Mouse (Mus musculus) neural tube, embryonic 13.5 days (tissue): ENCODE measurements around the gene Eno1. TPM values are rescaled to one million over a fixed set of nuclear protein-coding genes. Genes with fewer than 3 reads are reported as not detected.
A peak's percentile ranks its signal among the peaks of the same experiment; 100 is the strongest.

Experiments
- ATAC-seq: fragments of 200-750 bp; cut with Nextera tagmentation; 2 replicates; pipeline ENCODE4 v1.8.0; 2017; ENCODE audit warnings: low read depth, mild to moderate bottlenecking, moderate TSS enrichment, moderate library complexity
- H3K27ac ChIP-seq: fragments of 300-500 bp; sonication (generic); replicated peaks from 2 replicates; pipeline ENCODE4 v1.5.1; 2015; ENCODE audit warnings: moderate library complexity, mild to moderate bottlenecking, inconsistent platforms
- H3K27me3 ChIP-seq: fragments of 300-500 bp; sonication (generic); 2 replicates; pipeline ENCODE4 v1.6.1; 2015; ENCODE audit warnings: mild to moderate bottlenecking, inconsistent platforms
- H3K36me3 ChIP-seq: fragments of 300-500 bp; sonication (generic); 2 replicates; pipeline ENCODE4 v1.6.1; 2015; ENCODE audit warnings: mild to moderate bottlenecking, inconsistent platforms
- H3K4me1 ChIP-seq: fragments of 300-500 bp; sonication (generic); replicated peaks from 2 replicates; pipeline ENCODE4 v1.6.1; 2015; ENCODE audit warnings: inconsistent platforms
- H3K4me2 ChIP-seq: fragments of 300-500 bp; sonication (generic); 2 replicates; pipeline ENCODE4 v1.6.1; 2015; ENCODE audit warnings: inconsistent platforms, mild to moderate bottlenecking, moderate library complexity
- H3K4me3 ChIP-seq: fragments of 300-500 bp; sonication (generic); 2 replicates; pipeline ENCODE4 v1.5.1; 2015; ENCODE audit warnings: mild to moderate bottlenecking, inconsistent platforms
- H3K9ac ChIP-seq: fragments of 300-500 bp; sonication (generic); 2 replicates; pipeline ENCODE4 v1.6.1; 2015; ENCODE audit warnings: moderate library complexity, mild to moderate bottlenecking, inconsistent platforms
- H3K9me3 ChIP-seq: fragments of 300-500 bp; sonication (generic); 2 replicates; pipeline ENCODE4 v1.6.1; 2016; ENCODE audit warnings: inconsistent platforms
- WGBS: fragments of 180-500 bp; shearing (Covaris S2); methylation state at CpG from one replicate; pipeline ENCODE4 v1.1.7; 2015; 5-methylcytosine and 5-hydroxymethylcytosine counted together
- polyA plus RNA-seq: library from polyadenylated mRNA; unstranded; fragments of >200 nt; fragmentation: Nextera tagmentation; extraction: Ambion mirVana; gene quantifications from 2 replicates; pipeline ENCODE4 v1.2.1, GENCODE M21; 2015

The Eno1 gene
- polyA plus RNA-seq, 1 experiment from 2014 or later: 1,151 TPM

- H3K36me3 ChIP-seq: peaks cover 51% of the 10 kb centered on the region
- no peaks in the 10 kb centered on the region for H3K9me3 ChIP-seq
- H3K4me2 ChIP-seq: peak overlapping the region; percentile 30
- no peak overlapping the region for H3K4me3 ChIP-seq
- H3K27ac ChIP-seq: 0 out of 2 replicates have a peak overlapping the region, but pooled peaks have one; percentile 18
- H3K4me1 ChIP-seq: peaks cover 66% of the 10 kb centered on the region
- WGBS: 76% methylated on average over 1 of the region's 1 CpGs
- no peak for ATAC-seq
- no peak overlapping the region for H3K9ac ChIP-seq
- H3K27me3 ChIP-seq: no peaks in the 10 kb centered on the region
These were observed 3.9 kb downstream of the Eno1 start for GRCm38 (mm10) chr4:150240381-150240886.

- Histone ChIP-seq H3K36me3 (peaks cover 64% of the 10 kb centered on the region), H3K4me3 (no peak overlapping the region), H3K27ac (no peak overlapping the region), H3K4me2 (no peak overlapping the region), H3K4me1 (peaks cover 61% of the 10 kb centered on the region), H3K9ac (peak overlapping the region; percentile 47), H3K9me3 (no peaks in the 10 kb centered on the region), H3K27me3 (no peaks in the 10 kb centered on the region)
- 46% methylated on average over 4 of the region's 4 CpGs for WGBS
- no peak for ATAC-seq
These were observed 5.2 kb downstream of the Eno1 start for GRCm38 (mm10) chr4:150241708-150242107.

GRCm38 (mm10) chr4:150242745-150243144, 6.2 kb downstream of the Eno1 start:
- ATAC-seq: no peak
- no peaks in the 10 kb centered on the region for H3K27me3 ChIP-seq
- 79% methylated on average over 5 of the region's 5 CpGs for WGBS
- no peak overlapping the region for H3K4me2 ChIP-seq
- peaks cover 59% of the 10 kb centered on the region for H3K4me1 ChIP-seq
- H3K9ac ChIP-seq: no peak overlapping the region
- no peak overlapping the region for H3K4me3 ChIP-seq
- no peaks in the 10 kb centered on the region for H3K9me3 ChIP-seq
- H3K27ac ChIP-seq: no peak overlapping the region
- H3K36me3 ChIP-seq: peaks cover 75% of the 10 kb centered on the region

- 55% methylated on average over 2 of the region's 2 CpGs for WGBS
- peaks cover 89% of the 10 kb centered on the region for H3K36me3 ChIP-seq
- H3K27me3 ChIP-seq: no peaks in the 10 kb centered on the region
These were observed 9.4 kb downstream of the Eno1 start for GRCm38 (mm10) chr4:150245876-150246275.

DNA sequence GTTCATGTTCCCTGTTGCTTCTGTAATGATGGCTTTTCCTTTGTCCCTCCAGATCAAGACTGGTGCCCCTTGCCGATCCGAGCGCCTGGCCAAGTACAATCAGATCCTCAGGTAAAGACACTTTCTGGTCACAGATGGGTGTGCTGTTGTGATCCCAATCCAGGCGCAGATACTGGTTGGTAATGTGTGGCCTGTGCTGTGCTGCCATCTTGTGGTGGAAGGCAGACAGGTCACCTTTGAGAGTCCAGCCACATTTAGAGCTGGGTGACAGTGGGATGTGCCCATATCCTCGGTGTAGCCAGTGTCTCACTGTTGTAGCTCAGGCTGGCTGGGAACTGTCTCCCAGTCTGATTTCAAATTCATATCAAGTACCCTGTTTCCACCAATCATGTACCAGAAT, 11.5 kb downstream of the Eno1 start:
- Histone ChIP-seq H3K9ac (no peak overlapping the region), H3K9me3 (no peaks in the 10 kb centered on the region), H3K27me3 (no peaks in the 10 kb centered on the region), H3K4me2 (no peak overlapping the region), H3K4me1 (peaks cover 40% of the 10 kb centered on the region), H3K27ac (no peak overlapping the region), H3K36me3 (peaks cover 71% of the 10 kb centered on the region), H3K4me3 (no peak overlapping the region)
- 58% methylated on average over 5 of the region's 5 CpGs for WGBS
- peak; percentile 28; the same call in 1 of the 2 replicates for ATAC-seq

More at GRCm38 (mm10) chr4:150245876-150246275, 9.4 kb downstream of the Eno1 start:
- ATAC-seq: no peak
- no peak overlapping the region for H3K27ac ChIP-seq
- no peaks in the 10 kb centered on the region for H3K9me3 ChIP-seq
- no peak overlapping the region for H3K4me3 ChIP-seq
- peaks cover 48% of the 10 kb centered on the region for H3K4me1 ChIP-seq
- H3K4me2 ChIP-seq: no peak overlapping the region
- no peak overlapping the region for H3K9ac ChIP-seq

GRCm38 (mm10) chr4:150248917-150249316, 12.4 kb downstream of the Eno1 start:
- Histone ChIP-seq H3K4me3 (no peak overlapping the region), H3K9ac (0 out of 2 replicates have a peak overlapping the region, but pooled peaks have one; percentile 22), H3K27me3 (no peaks in the 10 kb centered on the region), H3K36me3 (peaks cover 62% of the 10 kb centered on the region), H3K9me3 (no peaks in the 10 kb centered on the region), H3K4me1 (peaks cover 31% of the 10 kb centered on the region), H3K27ac (no peak overlapping the region), H3K4me2 (no peak overlapping the region)
- ATAC-seq: no peak
- 85% methylated on average over 5 of the region's 5 CpGs for WGBS

DNA sequence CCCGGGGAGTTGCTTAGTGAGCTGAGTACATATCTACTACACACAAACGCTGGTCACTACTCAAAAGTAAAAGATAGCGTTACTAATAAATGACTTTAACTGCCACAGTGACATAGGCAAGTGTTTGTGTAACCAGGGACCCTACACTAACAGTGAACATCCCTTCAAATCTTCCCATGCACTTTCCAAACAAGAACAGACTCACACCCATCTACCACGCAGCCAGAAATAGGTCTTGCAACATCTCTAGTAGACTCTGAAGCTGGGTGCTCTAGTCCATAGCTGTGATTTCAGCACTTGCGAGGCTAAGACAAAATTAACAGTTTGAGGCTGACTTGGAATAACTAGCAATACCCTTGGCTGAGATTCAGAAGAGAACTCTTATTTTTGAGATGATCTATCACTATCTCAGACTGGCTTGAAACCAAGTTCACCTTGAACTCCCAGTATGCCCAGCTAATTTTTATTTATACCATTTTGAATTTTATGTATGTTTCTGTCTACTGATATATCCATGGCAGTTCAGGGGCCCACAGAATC, 13.3 kb downstream of the Eno1 start:
- Histone ChIP-seq H3K4me3 (no peak overlapping the region), H3K4me1 (peaks cover 36% of the 10 kb centered on the region), H3K27me3 (no peaks in the 10 kb centered on the region), H3K4me2 (no peak overlapping the region), H3K36me3 (peaks cover 53% of the 10 kb centered on the region), H3K27ac (peak overlapping the region; percentile 95; the same call in 1 of the 2 replicates), H3K9me3 (no peaks in the 10 kb centered on the region), H3K9ac (no peak overlapping the region)
- WGBS: 81% methylated on average over 5 of the region's 5 CpGs
- no peak for ATAC-seq

DNA sequence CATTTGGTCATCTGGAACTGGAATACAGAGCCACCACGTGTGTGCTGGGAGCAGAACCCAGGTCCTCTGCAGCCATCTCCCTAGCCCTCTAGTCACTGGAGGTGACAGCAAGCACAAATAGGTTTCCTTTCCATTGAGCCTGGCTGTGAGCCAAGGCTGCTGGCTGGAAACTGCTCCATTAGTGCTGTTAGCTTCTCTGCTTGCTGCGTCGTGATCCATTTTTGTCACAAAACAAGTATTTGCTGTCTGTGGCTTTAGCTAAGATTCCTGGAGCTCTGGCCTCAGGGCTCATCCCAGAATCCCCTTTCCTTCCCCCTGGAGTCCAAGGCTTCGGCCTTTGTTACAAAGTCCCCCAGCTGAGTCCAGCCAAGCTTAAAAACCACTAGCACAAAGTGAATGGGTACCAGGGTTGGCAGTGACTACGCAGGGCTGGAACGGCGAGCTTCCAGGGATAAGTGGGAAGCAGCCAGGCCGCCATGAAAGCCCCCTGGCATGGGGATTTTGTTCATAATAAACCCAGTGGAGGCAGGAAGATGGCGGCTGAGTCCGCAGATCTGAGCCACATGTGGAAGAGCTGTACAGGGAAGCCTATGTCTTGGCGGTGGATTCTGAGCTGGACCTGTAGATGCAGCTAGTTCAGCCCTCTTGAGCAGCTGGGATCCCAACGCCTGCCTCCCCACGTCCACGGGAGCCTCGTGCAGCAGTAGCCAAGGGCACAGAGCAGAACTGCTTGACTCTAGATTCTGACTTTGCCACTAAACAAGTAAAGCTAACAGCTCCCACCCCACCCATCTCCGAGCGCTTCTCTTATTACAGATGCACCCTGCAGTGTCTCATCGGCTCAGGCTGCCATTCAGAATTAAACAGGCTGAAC, 14.3 kb downstream of the Eno1 start:
- 27% methylated on average over 18 of the region's 18 CpGs for WGBS
- peaks cover 41% of the 10 kb centered on the region for H3K4me1 ChIP-seq
- peak overlapping the region; percentile 34 for H3K4me2 ChIP-seq
- peak; percentile 68 for ATAC-seq
- H3K27ac ChIP-seq: peak overlapping the region; percentile 95
- H3K4me3 ChIP-seq: no peak overlapping the region
- H3K9me3 ChIP-seq: no peaks in the 10 kb centered on the region
- no peaks in the 10 kb centered on the region for H3K27me3 ChIP-seq
- peaks cover 44% of the 10 kb centered on the region for H3K36me3 ChIP-seq
- H3K9ac ChIP-seq: peak overlapping the region; percentile 35; the same call in 1 of the 2 replicates

DNA sequence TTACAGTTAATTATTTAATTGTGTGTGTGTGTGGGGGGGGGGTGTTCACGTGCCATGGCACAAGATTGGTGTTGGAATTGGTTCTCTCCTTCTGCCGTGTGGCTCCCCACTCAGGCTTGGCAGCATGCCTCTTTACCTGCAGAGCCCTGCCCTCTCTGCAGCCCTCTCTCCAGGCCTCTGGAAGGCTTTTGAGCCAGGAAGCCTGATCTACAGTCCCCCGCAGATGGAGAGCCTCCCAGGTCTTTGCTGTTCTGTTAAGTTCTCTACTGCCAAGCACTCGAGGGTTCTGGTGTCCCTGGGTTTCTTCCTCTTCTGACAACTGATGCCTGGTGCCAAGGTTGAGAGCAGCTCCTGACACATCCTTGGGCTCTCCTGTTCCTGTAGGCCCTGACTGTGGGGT, 17.9 kb downstream of the Eno1 start:
- no peak overlapping the region for H3K4me3 ChIP-seq
- 63% methylated on average over 4 of the region's 4 CpGs for WGBS
- ATAC-seq: no peak
- peaks cover 60% of the 10 kb centered on the region for H3K4me1 ChIP-seq
- no peak overlapping the region for H3K4me2 ChIP-seq
- no peaks in the 10 kb centered on the region for H3K27me3 ChIP-seq
- H3K9me3 ChIP-seq: no peaks in the 10 kb centered on the region
- no peak overlapping the region for H3K9ac ChIP-seq
- H3K27ac ChIP-seq: peak overlapping the region; percentile 43
- peaks cover 9% of the 10 kb centered on the region for H3K36me3 ChIP-seq

GRCm38 (mm10) chr4:150255181-150255580, 18.7 kb downstream of the Eno1 start:
- H3K4me1 ChIP-seq: peaks cover 56% of the 10 kb centered on the region
- no peak overlapping the region for H3K4me2 ChIP-seq
- no peaks in the 10 kb centered on the region for H3K27me3 ChIP-seq
- no peak overlapping the region for H3K4me3 ChIP-seq
- H3K9me3 ChIP-seq: no peaks in the 10 kb centered on the region
- 0 out of 2 replicates have a peak, but pooled peaks cover 4% of the 10 kb centered on the region for H3K36me3 ChIP-seq
- peak overlapping the region; percentile 43 for H3K27ac ChIP-seq
- ATAC-seq: no peak
- WGBS: 77% methylated on average over 7 of the region's 7 CpGs
- H3K9ac ChIP-seq: no peak overlapping the region

- no peaks in the 10 kb centered on the region for H3K27me3 ChIP-seq
- H3K27ac ChIP-seq: peak overlapping the region; percentile 15; the same call in 1 of the 2 replicates
- H3K4me3 ChIP-seq: no peak overlapping the region
- H3K4me1 ChIP-seq: peaks cover 43% of the 10 kb centered on the region
- no peak overlapping the region for H3K4me2 ChIP-seq
- 0 out of 2 replicates have a peak, but pooled peaks cover 4% of the 10 kb centered on the region for H3K36me3 ChIP-seq
- peak; percentile 45 for ATAC-seq
- peak overlapping the region; percentile 38 for H3K9ac ChIP-seq
- WGBS: 53% methylated on average over 20 of the region's 20 CpGs
- no peaks in the 10 kb centered on the region for H3K9me3 ChIP-seq
These were observed 21.0 kb downstream of the Eno1 start for GRCm38 (mm10) chr4:150257252-150258204.
